Mouse (Mus musculus): ENCODE data around the gene Agk. TPM values are rescaled to one million over a fixed set of nuclear protein-coding genes. Genes with fewer than 3 reads are reported as not detected.
A peak's percentile ranks its signal among the peaks of the same experiment; 100 is the strongest.

The Agk gene
- total and polyA plus RNA-seq, 3 experiments: 29.7 to 29.9 TPM; not detected in 1

DNA sequence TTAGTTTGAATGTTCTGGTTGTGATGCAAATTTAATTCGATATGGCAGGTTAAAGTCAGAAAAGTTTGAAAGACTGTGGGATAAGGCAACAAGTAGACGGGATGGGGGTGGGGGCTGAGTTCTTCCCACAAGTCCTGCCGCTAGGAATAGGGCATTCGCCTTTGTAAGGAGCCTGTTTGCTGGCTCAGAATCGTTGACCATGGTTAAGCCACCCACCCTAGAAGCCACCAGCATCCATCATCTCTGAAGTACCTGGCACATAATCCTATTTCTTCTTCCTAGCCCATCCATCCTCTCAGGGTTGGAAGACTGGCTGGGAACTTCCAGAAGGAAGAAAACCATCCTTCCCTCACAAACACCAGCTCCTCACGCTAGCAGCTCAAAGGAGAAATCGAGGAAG, 109.7 kb downstream of the Agk start:
- H3K27ac ChIP-seq (ENCODE audit: control insufficient read depth, low read depth, low read length): no peak overlapping the region
- DNase-seq (ENCODE audit: low read depth, low spot score): no peak
- no peak overlapping the region for H3K4me3 ChIP-seq (ENCODE audit: control insufficient read depth in 1 of 2, insufficient read depth in 1 of 2, low read depth in 2 of 2, low read length in 2 of 2)
- no peak overlapping the region for H3K9ac ChIP-seq (ENCODE audit: control insufficient read depth, low read depth, low read length, poor library complexity, severe bottlenecking)
- peaks cover 3 to 5% of the 10 kb centered on the region in 2 experiments; a peak in 2 of 4 replicates for H3K27me3 ChIP-seq (ENCODE audit: control insufficient read depth in 1 of 2, insufficient read depth in 2 of 2, low read length in 2 of 2)
- H3K36me3 ChIP-seq (ENCODE audit: control insufficient read depth in 1 of 2, insufficient read depth in 2 of 2, low read length in 2 of 2): peaks cover 0 to 14% of the 10 kb centered on the region in 2 experiments; a peak in 2 of 4 replicates
- no peaks in the 10 kb centered on the region; the same call in 1 of the 2 replicates for H3K79me2 ChIP-seq (ENCODE audit: control insufficient read depth, insufficient read depth, low read length, poor library complexity)
- TF ChIP-seq POLR2AphosphoS2 (IDR thresholded peaks at IDR 0.05; ENCODE audit: low read length): no peak
- TF ChIP-seq ZMIZ1 (IDR thresholded peaks at IDR 0.05; ENCODE audit: low read depth, low read length): no peak
- TF ChIP-seq UBTF (IDR thresholded peaks at IDR 0.05; ENCODE audit: borderline replicate concordance, insufficient read depth, low read depth, low read length): no peak
- H3K9me3 ChIP-seq (replicated peaks; ENCODE audit: insufficient read depth, low read length): no peaks in the 10 kb centered on the region
- peaks cover 0 to 13% of the 10 kb centered on the region in 2 experiments; a peak in 3 of 4 replicates for H3K4me1 ChIP-seq (ENCODE audit: control insufficient read depth in 1 of 2, insufficient read depth in 2 of 2, low read length in 2 of 2)

DNA sequence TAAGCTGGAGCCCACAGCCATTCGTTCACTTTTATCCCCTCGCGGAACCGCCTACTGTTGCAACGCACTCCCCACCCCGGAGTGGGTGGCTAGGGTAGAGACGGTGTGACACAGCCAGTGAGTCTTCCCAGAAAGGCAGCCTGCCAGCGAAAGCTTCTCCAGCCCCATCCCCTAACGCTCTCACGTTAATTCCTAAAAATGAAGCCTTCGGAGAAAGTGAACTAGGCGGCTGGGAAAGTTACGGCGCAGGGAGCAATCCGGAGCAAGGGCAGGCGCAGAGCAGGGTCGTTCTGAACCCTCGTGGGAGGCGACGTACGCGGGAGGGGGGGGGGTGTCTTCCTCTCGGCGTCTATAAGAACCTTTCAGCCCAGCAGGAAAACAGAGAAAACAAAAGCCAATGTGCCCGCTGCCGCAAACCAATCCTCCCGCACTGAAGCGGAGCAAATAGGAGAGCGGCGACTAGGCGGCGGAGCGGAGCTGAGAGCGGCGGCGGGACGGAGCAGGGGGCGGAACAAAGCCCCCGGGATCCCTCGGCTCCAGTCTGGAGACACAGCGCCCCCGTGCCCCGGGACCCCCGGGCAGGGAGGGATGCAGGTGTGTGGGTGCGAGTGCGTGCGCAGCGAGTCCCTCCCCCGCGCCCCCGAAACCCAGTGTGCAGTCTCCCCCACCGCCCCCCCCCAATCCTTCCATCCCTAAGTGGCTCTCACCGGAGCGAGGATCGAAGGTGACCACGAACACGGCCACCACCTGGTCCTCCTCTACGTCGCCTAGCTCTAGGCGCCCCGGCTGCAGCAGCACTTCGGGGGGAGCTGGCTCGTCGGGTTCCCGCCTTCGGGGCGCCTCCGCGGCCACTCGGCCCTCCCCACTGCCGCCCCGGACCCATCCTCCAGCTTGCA, 110.4 kb downstream of the Agk start:
- DNase-seq (ENCODE audit: low read depth, low spot score): peak; percentile 41

DNA sequence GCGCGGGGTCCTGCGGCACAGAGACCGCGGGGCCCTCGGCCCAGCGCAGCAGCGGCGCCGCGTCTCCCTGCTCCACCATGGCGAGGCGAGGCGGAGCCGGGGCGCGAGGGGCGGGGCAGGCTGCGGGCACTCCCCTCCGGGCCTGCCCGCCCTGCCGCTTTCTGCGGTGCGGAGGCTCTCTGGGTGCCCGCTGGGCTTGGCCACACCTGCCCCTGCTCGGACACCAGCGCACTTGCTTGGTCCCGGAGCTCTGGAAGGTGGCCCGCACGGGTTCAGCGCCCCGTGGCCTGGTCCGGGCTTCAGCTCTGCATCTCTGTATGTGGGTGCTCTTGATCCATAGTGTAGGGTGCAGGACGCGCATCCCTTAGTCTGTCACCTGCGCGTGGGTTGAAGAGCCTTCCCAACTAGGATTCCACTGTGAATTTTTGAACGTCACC, 111.1 kb downstream of the Agk start, which contains the start of gene E330009J07Rik:
E330009J07Rik (minus strand) TSS at position 89 of the 437 bp plus-strand sequence.
- H3K9ac ChIP-seq (ENCODE audit: control insufficient read depth, low read depth, low read length, poor library complexity, severe bottlenecking): peak within 1 kb of the TSS; percentile 87
- peaks cover 3 to 10% of the 10 kb centered on the region in 2 experiments; a peak in 3 of 4 replicates for H3K27me3 ChIP-seq (ENCODE audit: control insufficient read depth in 1 of 2, insufficient read depth in 2 of 2, low read length in 2 of 2)
- no peaks in the 10 kb centered on the region for H3K9me3 ChIP-seq (replicated peaks; ENCODE audit: insufficient read depth, low read length)
- H3K27ac ChIP-seq (ENCODE audit: control insufficient read depth, low read depth, low read length): no peak within 1 kb of the TSS
- no peaks in the 10 kb centered on the region; the same call in 1 of the 2 replicates for H3K79me2 ChIP-seq (ENCODE audit: control insufficient read depth, insufficient read depth, low read length, poor library complexity)
- peak; percentile 71 for DNase-seq (ENCODE audit: low read depth, low spot score)
- peaks cover 0 to 4% of the 10 kb centered on the region in 2 experiments; a peak in 1 of 4 replicates for H3K36me3 ChIP-seq (ENCODE audit: control insufficient read depth in 1 of 2, insufficient read depth in 2 of 2, low read length in 2 of 2)
- peak within 1 kb of the TSS; percentile 84 to 99 for H3K4me3 ChIP-seq (ENCODE audit: control insufficient read depth in 1 of 2, insufficient read depth in 1 of 2, low read depth in 2 of 2, low read length in 2 of 2)
- H3K4me1 ChIP-seq (ENCODE audit: control insufficient read depth in 1 of 2, insufficient read depth in 2 of 2, low read length in 2 of 2): peaks cover 0 to 7% of the 10 kb centered on the region in 2 experiments; a peak in 2 of 4 replicates
- no peak for TF ChIP-seq CHD1 (IDR thresholded peaks at IDR 0.05; ENCODE audit: low read depth, low read length)
- no peak for TF ChIP-seq E2F4 (IDR thresholded peaks at IDR 0.05; ENCODE audit: borderline replicate concordance, low read depth, low read length)
- no peak for TF ChIP-seq USF2 (IDR thresholded peaks at IDR 0.05; ENCODE audit: borderline replicate concordance in 1 of 2, insufficient read depth in 1 of 2, low read depth in 1 of 2, low read length in 2 of 2)
- TF ChIP-seq MEF2A (IDR thresholded peaks at IDR 0.05; ENCODE audit: extremely low read depth, insufficient replicate concordance, low read depth, low read length, poor library complexity, severe bottlenecking): no peak
- TF ChIP-seq ETS1 (IDR thresholded peaks at IDR 0.05; ENCODE audit: low read depth, low read length): no peak
- TF ChIP-seq POLR2AphosphoS5 (IDR thresholded peaks at IDR 0.05; ENCODE audit: borderline replicate concordance, low read depth, low read length): no peak
- TF ChIP-seq ZMIZ1 (IDR thresholded peaks at IDR 0.05; ENCODE audit: low read depth, low read length): 0 out of 2 replicates have a peak, but pooled peaks have one; percentile 26
- TF ChIP-seq UBTF (IDR thresholded peaks at IDR 0.05; ENCODE audit: borderline replicate concordance, insufficient read depth, low read depth, low read length): no peak
- TF ChIP-seq TCF12 (IDR thresholded peaks at IDR 0.05; ENCODE audit: low read depth, low read length): no peak
- no peak for TF ChIP-seq HCFC1 (IDR thresholded peaks at IDR 0.05; ENCODE audit: low read depth, low read length)
- TF ChIP-seq POLR2A (IDR thresholded peaks at IDR 0.05; ENCODE audit: control insufficient read depth in 1 of 2, insufficient read depth in 1 of 2, low read depth in 1 of 2, low read length in 2 of 2, poor library complexity in 1 of 2): peak in 1 of 2 experiments; percentile 57; a peak in 1 of 4 replicates
- TF ChIP-seq ZC3H11A (IDR thresholded peaks at IDR 0.05; ENCODE audit: low read depth, low read length): no peak
- no peak for TF ChIP-seq ZKSCAN1 (IDR thresholded peaks at IDR 0.05; ENCODE audit: low read depth, low read length)
- TF ChIP-seq NRF1 (IDR thresholded peaks at IDR 0.05; ENCODE audit: insufficient read depth, low read depth, low read length, poor library complexity, severe bottlenecking): no peak
- TF ChIP-seq NELFE (IDR thresholded peaks at IDR 0.05; ENCODE audit: low read depth, low read length): peak; percentile 67; the same call in 1 of the 2 replicates
- TF ChIP-seq MAZ (IDR thresholded peaks at IDR 0.05; ENCODE audit: low read depth, low read length): no peak

More for the DNA sequence above, 110.4 kb downstream of the Agk start:
- Histone ChIP-seq H3K4me1 (ENCODE audit: control insufficient read depth in 1 of 2, insufficient read depth in 2 of 2, low read length in 2 of 2) (peaks cover 0 to 8% of the 10 kb centered on the region in 2 experiments; a peak in 3 of 4 replicates), H3K36me3 (ENCODE audit: control insufficient read depth in 1 of 2, insufficient read depth in 2 of 2, low read length in 2 of 2) (peaks cover 0 to 8% of the 10 kb centered on the region in 2 experiments; a peak in 2 of 4 replicates), H3K9ac (ENCODE audit: control insufficient read depth, low read depth, low read length, poor library complexity, severe bottlenecking) (peak overlapping the region; percentile 87), H3K79me2 (ENCODE audit: control insufficient read depth, insufficient read depth, low read length, poor library complexity) (no peaks in the 10 kb centered on the region; the same call in 1 of the 2 replicates), H3K27me3 (ENCODE audit: control insufficient read depth in 1 of 2, insufficient read depth in 2 of 2, low read length in 2 of 2) (peaks cover 3 to 10% of the 10 kb centered on the region in 2 experiments; a peak in 2 of 4 replicates), H3K9me3 (replicated peaks; ENCODE audit: insufficient read depth, low read length) (no peaks in the 10 kb centered on the region), H3K4me3 (ENCODE audit: control insufficient read depth in 1 of 2, insufficient read depth in 1 of 2, low read depth in 2 of 2, low read length in 2 of 2) (peak overlapping the region; percentile 84 to 99), H3K27ac (ENCODE audit: control insufficient read depth, low read depth, low read length) (no peak overlapping the region)
- TF ChIP-seq USF2 (IDR thresholded peaks at IDR 0.05; ENCODE audit: borderline replicate concordance in 1 of 2, insufficient read depth in 1 of 2, low read depth in 1 of 2, low read length in 2 of 2) (no peak), MAFK (IDR thresholded peaks at IDR 0.05; ENCODE audit: borderline replicate concordance, low read depth, low read length) (no peak), SIN3A (IDR thresholded peaks at IDR 0.05; ENCODE audit: low read length) (0 out of 2 replicates have a peak, but pooled peaks have one; percentile 23), CTCF (IDR thresholded peaks at IDR 0.05 in 2 of 3, conservative IDR thresholded peaks at IDR 0.05 in 1 of 3; ENCODE audit: control insufficient read depth in 1 of 3, insufficient read depth in 1 of 3, low read depth in 2 of 3, low read length in 3 of 3, poor library complexity in 1 of 3, severe bottlenecking in 1 of 3) (0 out of 6 replicates have a peak, but pooled peaks of 1 of the 3 experiments have one; percentile 0), POLR2A (IDR thresholded peaks at IDR 0.05; ENCODE audit: control insufficient read depth in 1 of 2, insufficient read depth in 1 of 2, low read depth in 1 of 2, low read length in 2 of 2, poor library complexity in 1 of 2) (peak in 1 of 2 experiments; percentile 76; a peak in 1 of 4 replicates)
